Mouse (Mus musculus) T-helper 1 cell (primary cell): ENCODE data around the gene Fig4.

Source experiments
- in situ Hi-C: fragments of 300-600 bp; cut with MboI, MseI; formaldehyde crosslinking; loops from one replicate; pipeline ENCODE4 v1.15.1; 2025; ENCODE audit warnings: high pct_unique_total_duplicates

The Fig4 gene

DNA sequence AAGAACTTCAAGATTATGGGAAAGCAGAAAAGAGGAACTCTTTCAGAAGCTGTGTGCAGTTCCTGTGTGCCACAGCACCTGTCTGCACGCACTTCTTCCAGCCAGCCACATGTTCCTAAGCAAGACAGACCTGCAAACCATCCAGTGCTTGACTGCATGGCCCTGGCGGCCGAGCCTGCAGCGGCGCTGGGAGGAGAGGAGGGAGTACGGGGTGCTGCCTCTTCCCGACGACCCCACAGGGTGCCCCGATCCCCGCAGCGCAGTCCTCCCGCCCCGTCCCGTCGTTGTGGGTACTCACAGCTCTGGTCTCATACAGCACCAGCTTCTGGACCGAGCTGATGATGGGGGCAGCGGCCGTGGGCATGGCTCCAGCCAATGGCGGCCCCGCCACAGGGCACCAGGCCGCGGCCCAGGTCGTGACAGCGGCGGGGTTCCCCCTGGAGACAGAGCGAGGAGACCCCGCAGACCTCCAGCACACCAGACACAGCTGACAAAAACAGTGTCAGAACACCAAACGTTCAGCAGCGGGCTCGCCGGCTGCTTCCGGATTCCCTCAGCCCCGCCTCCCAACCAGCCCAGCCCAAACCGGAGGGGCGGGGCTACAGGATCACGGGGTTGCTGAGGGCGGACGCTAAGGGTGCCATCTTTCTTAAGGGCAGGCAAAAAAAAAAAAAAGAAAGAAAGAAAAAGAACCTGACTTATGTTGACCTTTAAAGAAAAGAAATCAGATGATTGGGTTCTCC, at the start of gene Fig4:
TSS of gene Fig4 (minus strand) at position 572 of the 743 bp plus-strand sequence.
- in situ Hi-C loops, result loop anchor here (5.0 kb wide), 1 partner anchor 174 kb away; the partner anchor contains the start of gene Mical1

GRCm38 (mm10) chr10:41341346-41341745, 38.3 kb upstream of the Fig4 start:
- in situ Hi-C loops, result no loop called here

- in situ Hi-C loops, result no loop called here
Measured at GRCm38 (mm10) chr10:41332533-41333043, 29.5 kb upstream of the Fig4 start.

DNA sequence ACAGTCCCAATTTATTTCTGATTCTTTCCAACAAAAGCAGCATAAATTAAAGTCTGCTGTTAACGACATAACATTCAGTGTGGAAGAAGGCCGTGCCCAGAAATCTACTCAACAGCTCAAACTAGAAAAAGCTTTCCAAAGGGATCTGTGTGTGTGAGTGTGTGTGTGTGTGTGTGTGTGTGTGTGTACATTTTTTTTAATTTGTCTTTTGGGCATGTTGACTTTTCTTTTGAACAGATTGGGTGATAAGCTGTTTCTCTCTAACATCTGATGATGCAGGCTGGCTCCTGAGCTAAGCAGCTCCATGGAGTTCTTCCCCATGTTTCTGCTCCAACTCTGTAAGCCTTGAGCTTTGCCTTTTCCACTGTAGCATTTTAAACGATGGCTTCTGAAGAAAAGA, 12.8 kb upstream of the Fig4 start:
- in situ Hi-C loops, result no loop called here

DNA sequence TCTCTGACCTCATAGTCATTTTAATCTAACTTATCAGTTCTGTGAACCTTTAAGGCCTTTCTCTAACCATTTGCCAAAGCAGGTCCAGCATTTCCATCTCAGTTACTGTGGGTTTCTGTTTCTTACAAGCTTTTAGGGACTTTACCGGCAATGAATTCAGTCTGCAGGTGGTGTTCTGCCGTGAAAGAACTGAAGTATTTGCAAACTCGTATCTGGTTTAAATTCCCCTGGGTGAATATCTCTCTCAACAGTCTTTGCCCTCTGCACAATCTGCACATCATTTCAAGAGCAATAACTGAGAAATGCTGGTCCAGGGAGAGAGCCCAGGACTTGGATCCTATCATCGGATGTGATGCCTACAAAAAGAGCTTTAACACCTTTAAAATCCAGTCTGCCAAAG, 5.1 kb upstream of the Fig4 start:
- in situ Hi-C loops, result no loop called here

- in situ Hi-C loops, result loop anchor here (5.0 kb wide), 1 partner anchor 172 kb away; the partner anchor contains the start of gene Mical1
Measured at GRCm38 (mm10) chr10:41304961-41305455, 1.9 kb upstream of the Fig4 start.

DNA sequence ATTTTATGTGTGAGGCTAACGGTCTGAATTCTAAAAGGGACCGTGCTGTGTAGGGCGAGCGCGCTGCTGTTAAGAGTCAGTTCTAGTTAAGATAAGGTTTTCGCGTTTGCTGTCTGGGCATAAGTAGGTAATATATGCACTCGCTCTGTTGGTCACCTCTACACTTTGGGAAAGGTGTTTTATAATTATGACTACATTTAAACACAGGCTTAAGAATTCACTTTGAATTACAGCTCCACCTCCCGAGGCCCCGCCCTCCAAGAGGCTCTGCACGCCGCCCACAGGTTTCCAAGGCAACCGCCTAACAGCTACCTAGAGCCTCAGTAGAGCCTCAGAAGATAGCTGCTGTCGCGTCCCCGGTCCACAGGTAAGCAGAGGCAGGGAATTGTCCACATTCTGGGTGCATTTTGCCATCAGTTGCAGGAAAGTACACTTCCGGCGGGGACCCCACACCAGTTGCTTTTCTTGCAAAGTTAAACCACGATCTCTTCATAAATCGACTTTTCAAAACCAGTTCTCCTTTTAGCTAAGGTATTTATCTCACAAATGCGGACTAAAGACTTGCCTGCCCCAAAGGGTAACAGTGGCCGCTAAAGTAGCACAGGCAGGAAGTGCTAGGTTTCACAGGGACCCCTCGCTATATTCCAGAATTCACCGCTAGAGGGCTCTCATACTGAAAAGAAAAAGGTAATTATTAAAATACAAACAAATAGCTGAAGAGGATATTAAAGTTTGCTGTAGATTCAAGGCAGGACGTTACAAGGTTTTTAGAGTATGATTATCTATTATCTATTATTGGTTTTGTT, 782 bp upstream of the Fig4 start, which contains the start of gene Ak9:
TSS of gene Ak9 (plus strand) at position 342 of the 806 bp plus-strand sequence.
- in situ Hi-C loops, result loop anchor here (5.0 kb wide), 1 partner anchor 173 kb away; the partner anchor contains the start of gene Mical1

DNA sequence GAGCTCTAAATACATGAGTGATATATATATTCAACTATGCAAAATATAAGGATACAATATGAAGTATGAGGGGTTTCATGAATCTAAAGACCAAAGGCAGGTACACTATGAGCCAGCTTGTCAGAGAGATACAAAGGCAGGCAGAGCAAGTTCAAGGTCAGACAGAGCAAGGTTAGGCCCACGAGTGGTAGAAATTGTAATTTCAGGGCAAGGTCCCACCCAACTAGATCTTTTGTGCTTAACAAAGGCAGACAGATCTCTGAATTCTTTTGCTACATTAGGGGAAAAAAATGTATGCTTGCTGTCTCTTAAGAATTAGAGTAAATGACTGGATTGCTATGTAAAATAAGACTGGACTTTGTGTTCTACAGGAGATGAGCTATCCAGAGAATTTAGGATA, 2.9 kb downstream of the Fig4 start:
- in situ Hi-C loops, result loop anchor here (5.0 kb wide), 1 partner anchor 177 kb away; the partner anchor contains the start of gene Mical1

- in situ Hi-C loops, result no loop called here
Measured at GRCm38 (mm10) chr10:41295145-41295544, 7.9 kb downstream of the Fig4 start.

GRCm38 (mm10) chr10:41294734-41295133, 8.3 kb downstream of the Fig4 start:
- in situ Hi-C loops, result loop anchor here (5.0 kb wide), 1 partner anchor 422 kb away; no protein-coding TSS in a partner anchor

DNA sequence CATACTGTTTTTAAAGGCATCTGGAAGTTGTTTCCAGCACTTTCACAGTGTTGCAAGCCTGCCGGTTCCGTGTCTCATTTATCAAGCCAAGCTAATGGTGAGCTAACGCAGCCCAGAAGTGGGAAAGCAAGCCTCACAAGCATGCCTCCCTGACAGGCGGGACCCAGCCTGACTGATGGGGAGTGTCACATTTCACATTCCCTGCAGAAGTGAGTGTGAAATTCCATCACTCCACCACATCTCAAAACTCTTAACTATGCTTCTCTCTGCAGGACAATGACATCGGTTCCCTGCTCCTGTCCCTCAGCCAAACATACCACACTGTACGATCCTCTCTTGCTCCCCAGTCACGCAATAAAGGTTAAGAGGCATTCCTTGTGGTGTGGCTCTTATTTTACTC, 10.0 kb downstream of the Fig4 start:
- in situ Hi-C loops, result loop anchor here (5.0 kb wide), 1 partner anchor 421 kb away; no protein-coding TSS in a partner anchor

DNA sequence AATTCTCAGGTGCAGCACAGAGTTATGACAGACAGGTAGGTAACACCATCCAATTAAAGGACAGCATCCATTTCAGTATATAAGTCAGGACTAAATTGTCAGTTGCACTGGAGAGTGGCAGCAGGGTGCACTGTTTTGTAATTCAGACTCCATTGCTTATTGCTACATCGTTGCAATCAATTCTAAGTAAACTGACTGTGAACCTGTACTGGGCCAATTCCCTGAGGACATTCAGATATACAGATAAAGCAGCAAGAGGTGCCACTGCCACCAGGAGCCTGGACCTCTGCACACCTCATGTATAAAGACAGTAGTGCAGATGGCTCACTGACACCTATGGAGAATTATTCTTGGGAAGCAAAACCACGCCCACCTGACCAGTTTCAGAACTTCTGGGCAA, 12.0 kb downstream of the Fig4 start:
- in situ Hi-C loops, result loop anchor here (5.0 kb wide), 1 partner anchor 419 kb away; no protein-coding TSS in a partner anchor

GRCm38 (mm10) chr10:41288771-41289415, 14.2 kb downstream of the Fig4 start:
- in situ Hi-C loops, result loop anchor here (10.0 kb wide), 1 partner anchor 274 kb away; no protein-coding TSS in a partner anchor

GRCm38 (mm10) chr10:41288074-41288473, 15.0 kb downstream of the Fig4 start:
- in situ Hi-C loops, result loop anchor here (10.0 kb wide), 1 partner anchor 273 kb away; no protein-coding TSS in a partner anchor

GRCm38 (mm10) chr10:41287618-41288017, 15.4 kb downstream of the Fig4 start:
- in situ Hi-C loops, result loop anchor here (10.0 kb wide), 1 partner anchor 273 kb away; no protein-coding TSS in a partner anchor

DNA sequence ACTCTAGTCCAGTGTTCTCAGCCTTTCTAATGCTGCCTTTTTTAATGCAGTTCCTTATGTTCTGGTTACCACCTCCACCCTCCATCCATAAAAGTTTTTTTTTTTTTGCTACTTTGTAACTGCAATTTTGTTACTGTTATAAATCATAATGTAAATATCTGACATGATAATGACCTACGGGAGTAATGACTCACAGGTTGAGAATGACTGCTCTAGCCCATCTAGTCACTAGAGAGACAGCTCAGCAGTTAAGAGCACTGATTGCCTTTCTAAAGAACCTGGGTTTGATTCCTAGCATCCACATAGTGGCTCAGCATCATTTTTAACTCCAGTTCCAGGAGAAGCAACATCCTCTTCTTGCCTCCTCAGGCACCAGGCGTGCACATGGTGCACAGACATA, 21.0 kb downstream of the Fig4 start:
- in situ Hi-C loops, result loop anchor here (10.0 kb wide), 1 partner anchor 267 kb away; no protein-coding TSS in a partner anchor

GRCm38 (mm10) chr10:41280796-41281195, 22.3 kb downstream of the Fig4 start:
- in situ Hi-C loops, result loop anchor here (10.0 kb wide), 1 partner anchor 266 kb away; no protein-coding TSS in a partner anchor

DNA sequence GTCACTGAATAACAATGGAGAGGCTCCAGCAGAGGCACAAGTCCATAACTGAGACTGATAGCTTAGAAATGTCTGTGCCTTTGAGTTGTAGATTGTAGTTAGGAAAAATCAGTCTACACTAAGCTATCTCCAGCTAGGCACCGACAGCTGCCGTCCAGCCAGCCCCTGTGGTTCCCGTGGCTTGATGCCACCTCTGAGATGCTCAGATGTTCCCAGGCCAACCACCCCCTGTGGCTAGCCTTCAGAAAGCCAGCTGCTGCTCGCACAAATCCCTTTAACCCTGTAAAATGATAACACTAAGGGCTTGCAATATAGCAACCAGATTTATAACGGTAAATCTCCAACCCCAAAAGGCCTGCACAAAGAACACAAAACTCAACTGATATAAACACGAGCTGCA, 22.9 kb downstream of the Fig4 start:
- in situ Hi-C loops, result loop anchor here (10.0 kb wide), 1 partner anchor 265 kb away; no protein-coding TSS in a partner anchor

DNA sequence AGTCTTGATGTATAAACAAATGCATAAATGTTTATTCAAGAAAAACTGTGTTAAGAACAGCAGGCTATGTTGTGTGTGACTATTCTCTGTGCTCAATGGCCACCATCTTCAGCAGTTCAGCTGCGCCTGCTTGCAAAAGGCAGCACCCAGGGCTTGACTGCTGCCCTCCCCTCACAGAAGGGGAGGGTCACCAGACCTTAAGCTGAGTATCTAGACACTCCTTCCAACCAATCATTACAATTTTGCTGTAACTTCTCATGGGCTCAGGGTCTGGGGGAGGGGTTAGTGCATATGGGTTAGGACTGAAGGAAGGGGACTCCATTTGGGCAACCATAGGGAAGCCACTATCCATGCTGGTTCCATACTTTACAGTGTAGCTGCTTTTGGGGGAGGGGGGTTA, 24.3 kb downstream of the Fig4 start:
- in situ Hi-C loops, result no loop called here

DNA sequence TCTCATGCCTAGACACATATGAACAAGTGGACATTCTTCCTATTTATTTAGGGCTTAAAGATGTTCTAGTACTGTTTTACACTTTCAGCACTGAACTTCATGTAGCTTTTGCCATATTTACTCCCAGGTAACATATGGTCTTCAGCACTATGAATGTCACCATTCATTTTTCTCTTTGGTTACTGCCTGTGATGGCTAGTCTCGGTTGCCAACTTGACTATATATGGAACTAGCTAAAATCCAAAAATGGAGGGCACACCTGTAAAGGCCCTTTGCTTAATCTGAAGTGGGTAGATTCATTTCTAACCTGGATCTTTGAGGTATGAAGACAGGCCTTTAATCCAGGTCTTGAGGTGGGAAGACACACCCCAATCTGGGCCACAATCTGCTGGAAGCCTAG, 28.2 kb downstream of the Fig4 start:
- in situ Hi-C loops, result no loop called here

GRCm38 (mm10) chr10:41271860-41272259, 31.2 kb downstream of the Fig4 start:
- in situ Hi-C loops, result no loop called here
